Mouse (Mus musculus) left cerebral cortex, adult 2 months (tissue): ENCODE data around the gene Lrp3. TPM values are rescaled to one million over a fixed set of nuclear protein-coding genes. Genes with fewer than 3 reads are reported as not detected.

Source experiments
- DNase-seq, 2 experiments: peaks; one replicate each; pipeline ENCODE4 v3.0.0; 2021 to 2022; ENCODE audit warnings: low spot score in 2 of 2, mixed read lengths in 1 of 2; ENCODE audit errors: extremely low spot score in 1 of 2
- H3K27ac ChIP-seq: fragments of 200-600 bp; 2 replicates; pipeline ENCODE4 v1.8.1; 2022
- H3K4me3 ChIP-seq: fragments of 200-600 bp; 2 replicates; pipeline ENCODE4 v1.8.1; 2022
- CTCF ChIP-seq: fragments of 200-600 bp; IDR thresholded peaks from 2 replicates; pipeline ENCODE4 v1.8.1; 2022; ENCODE audit warnings: antibody characterized with exemption, mild to moderate bottlenecking, moderate library complexity
- intact Hi-C: fragments of 180-260 bp; cut with DNase I; formaldehyde crosslinking; loops from one replicate; pipeline ENCODE4 v1.15.1; 2025
- total RNA-seq, 2 experiments: library from RNA; stranded (reverse); gene quantifications; 2 replicates each; pipeline ENCODE4 v1.2.3; 2021

Lrp3 gene
- total RNA-seq, 2 experiments from 2014 or later, result 80.8 to 86.8 TPM

- DNase-seq, result no peak
- intact Hi-C loops, result no loop called here
- H3K4me3 ChIP-seq, result no peak overlapping the region
- TF ChIP-seq CTCF, result no peak
- no peak overlapping the region for H3K27ac ChIP-seq
These were observed 52.9 kb downstream of the Lrp3 start for GRCm38 (mm10) chr7:35162443-35162842.

GRCm38 (mm10) chr7:35157512-35157911 is 57.8 kb downstream of the Lrp3 start:
- no peak for TF ChIP-seq CTCF
- DNase-seq, result no peak
- intact Hi-C loops, result no loop called here
- no peak overlapping the region for H3K27ac ChIP-seq
- H3K4me3 ChIP-seq, result no peak overlapping the region

- no peak for DNase-seq
- intact Hi-C loops, result no loop called here
- no peak overlapping the region for H3K4me3 ChIP-seq
- H3K27ac ChIP-seq, result no peak overlapping the region
- TF ChIP-seq CTCF, result no peak; the same call in 1 of the 2 replicates
These were observed 58.5 kb downstream of the Lrp3 start for GRCm38 (mm10) chr7:35156561-35157477.

DNA sequence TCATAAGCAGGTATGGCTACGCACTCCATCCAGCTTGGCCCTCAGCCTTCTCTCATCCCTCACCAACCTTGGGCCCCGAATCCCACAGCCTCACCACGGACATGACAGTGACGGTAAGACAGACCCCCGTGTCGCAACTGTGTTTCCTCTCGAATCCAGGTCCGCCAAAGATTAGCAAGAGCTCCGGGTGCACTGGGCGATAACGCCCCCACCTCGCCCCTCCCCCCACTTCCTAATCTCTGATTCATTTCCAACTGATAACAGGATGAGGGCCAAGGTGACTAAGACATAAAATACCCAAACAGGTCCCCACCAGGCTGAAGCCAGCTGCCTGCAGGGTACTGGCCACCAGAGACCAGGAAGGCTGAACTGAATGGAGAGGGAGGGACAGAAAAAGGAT is 60.8 kb downstream of the Lrp3 start:
- no peak for TF ChIP-seq CTCF
- no peak overlapping the region for H3K4me3 ChIP-seq
- intact Hi-C loops, result no loop called here
- no peak for DNase-seq
- H3K27ac ChIP-seq, result no peak overlapping the region

DNA sequence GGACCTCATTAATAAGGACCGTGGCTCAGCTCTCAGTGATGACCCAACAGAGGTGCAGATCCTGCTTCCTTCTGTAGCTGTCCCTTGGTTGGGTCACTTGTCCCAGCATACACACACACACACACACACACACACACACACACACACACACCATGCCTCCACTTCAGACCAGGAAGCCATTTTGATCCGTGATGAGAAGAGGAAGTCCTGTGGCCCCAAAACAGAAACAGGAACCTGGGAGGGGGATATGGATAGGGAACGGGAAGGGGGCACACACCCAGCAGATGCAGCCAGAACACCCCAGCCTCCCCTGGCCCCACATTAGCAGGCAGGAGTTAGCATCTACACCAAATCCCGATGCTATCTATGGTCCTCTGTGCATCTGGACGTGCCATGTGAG is 64.4 kb downstream of the Lrp3 start:
- no peak overlapping the region for H3K4me3 ChIP-seq
- intact Hi-C loops, result no loop called here
- H3K27ac ChIP-seq, result no peak overlapping the region
- no peak for DNase-seq
- no peak for TF ChIP-seq CTCF

Other genes with a start within 250 kb of the Lrp3 start
- 10 to 100 TPM; 34.3 to 38.4 TPM for gene Cebpg, start 158.9 kb downstream of the Lrp3 start, total RNA-seq
- 10 to 100 TPM; 10.3 to 11.4 TPM for gene Cebpa, start 96.2 kb downstream of the Lrp3 start, total RNA-seq
- 10 to 100 TPM; 37.1 to 47.6 TPM for gene Slc7a10, start 29.1 kb downstream of the Lrp3 start, total RNA-seq
- 10 to 100 TPM; 27.3 to 27.7 TPM for gene Gpatch1, start 102.9 kb upstream of the Lrp3 start, total RNA-seq
- 1 to 10 TPM; 5.8 to 6.2 TPM for gene Rhpn2, start 118.7 kb upstream of the Lrp3 start, total RNA-seq
- gene Faap24, start 181.3 kb upstream of the Lrp3 start, total RNA-seq, result 1 to 10 TPM; 5.4 to 6.8 TPM
- 10 to 100 TPM; 18.3 to 25.1 TPM for gene Cep89, start 181.5 kb upstream of the Lrp3 start, total RNA-seq
- not detected for gene Slc7a9, start 233.3 kb upstream of the Lrp3 start, total RNA-seq